Mouse (Mus musculus): ENCODE results near the gene Mysm1. TPM values are rescaled to one million over a fixed set of nuclear protein-coding genes. Genes with fewer than 3 reads are reported as not detected.

Gene Mysm1
- total RNA-seq, 1 experiment from 2014 or later = 115 TPM

- no peak for ATAC-seq (replicated peaks; ENCODE audit: insufficient number of reproducible peaks, low FRiP score, low TSS enrichment, poor library complexity, severe bottlenecking)
Observed at GRCm38 (mm10) chr4:94987725-94988124, 8.8 kb upstream of the Mysm1 start.

- ATAC-seq (replicated peaks; ENCODE audit: insufficient number of reproducible peaks, low FRiP score, low TSS enrichment, poor library complexity, severe bottlenecking) = no peak
Observed at GRCm38 (mm10) chr4:94979500-94979915, 608 bp upstream of the Mysm1 start.

GRCm38 (mm10) chr4:94973321-94973720 is 5.6 kb downstream of the Mysm1 start:
- ATAC-seq (replicated peaks; ENCODE audit: insufficient number of reproducible peaks, low FRiP score, low TSS enrichment, poor library complexity, severe bottlenecking) = no peak

GRCm38 (mm10) chr4:94952773-94953172 is 26.1 kb downstream of the Mysm1 start:
- no peak for ATAC-seq (replicated peaks; ENCODE audit: insufficient number of reproducible peaks, low FRiP score, low TSS enrichment, poor library complexity, severe bottlenecking)

- no peak for ATAC-seq (replicated peaks; ENCODE audit: insufficient number of reproducible peaks, low FRiP score, low TSS enrichment, poor library complexity, severe bottlenecking)
Observed at GRCm38 (mm10) chr4:94941221-94941855, 37.6 kb downstream of the Mysm1 start.

- ATAC-seq (replicated peaks; ENCODE audit: insufficient number of reproducible peaks, low FRiP score, low TSS enrichment, poor library complexity, severe bottlenecking) = no peak
Observed at GRCm38 (mm10) chr4:94928743-94929142, 50.2 kb downstream of the Mysm1 start, which contains the start of gene Eqtn. TSS of gene Eqtn (minus strand) at chr4:94928843.

GRCm38 (mm10) chr4:94901780-94902179 is 77.1 kb downstream of the Mysm1 start:
- no peak for ATAC-seq (replicated peaks; ENCODE audit: insufficient number of reproducible peaks, low FRiP score, low TSS enrichment, poor library complexity, severe bottlenecking)

- ATAC-seq (replicated peaks; ENCODE audit: insufficient number of reproducible peaks, low FRiP score, low TSS enrichment, poor library complexity, severe bottlenecking) = no peak
Observed at GRCm38 (mm10) chr4:94900744-94901143, 78.2 kb downstream of the Mysm1 start.

Other genes with a start within 250 kb of the Mysm1 start
- not detected in 3 replicates for gene Tek, start 239.8 kb downstream of the Mysm1 start, total RNA-seq (2017)
- 0.68 TPM in 1 of 3 replicates, not detected in the others for gene Eqtn, start 50.3 kb downstream of the Mysm1 start, total RNA-seq (2017)
- gene Jun, start 73.1 kb upstream of the Mysm1 start, total RNA-seq (2017) = 141 to 642 TPM (median 148 TPM) in 3 replicates

Measured in monocyte, adult 5-6 weeks (primary cell).